Mouse (Mus musculus) neural tube, embryonic 15.5 days (tissue): Measurements from ENCODE around the gene Slc25a22. TPM values are rescaled to one million over a fixed set of nuclear protein-coding genes. Genes with fewer than 3 reads are reported as not detected.
A peak's percentile ranks its signal among the peaks of the same experiment; 100 is the strongest.

Experiments used
- ATAC-seq: fragments of 200-750 bp; cut with Nextera tagmentation; 2 replicates; pipeline ENCODE4 v1.8.0; 2017; ENCODE audit warnings: mild to moderate bottlenecking, moderate TSS enrichment, moderate library complexity; ENCODE audit not compliant: low FRiP score
- H3K27ac ChIP-seq: fragments of 300-500 bp; sonication (generic); replicated peaks from 2 replicates; pipeline ENCODE4 v1.5.1; 2015; ENCODE audit warnings: mild to moderate bottlenecking, inconsistent platforms
- H3K27me3 ChIP-seq: fragments of 300-500 bp; sonication (generic); replicated peaks from 2 replicates; pipeline ENCODE4 v1.6.1; 2015; ENCODE audit warnings: inconsistent platforms
- H3K36me3 ChIP-seq: fragments of 300-500 bp; sonication (generic); 2 replicates; pipeline ENCODE4 v1.6.1; 2015; ENCODE audit warnings: inconsistent platforms
- H3K4me1 ChIP-seq: fragments of 300-500 bp; sonication (generic); 2 replicates; pipeline ENCODE4 v1.6.1; 2015; ENCODE audit warnings: inconsistent platforms
- H3K4me2 ChIP-seq: fragments of 300-500 bp; sonication (generic); 2 replicates; pipeline ENCODE4 v1.6.1; 2015; ENCODE audit warnings: inconsistent platforms, mild to moderate bottlenecking, moderate library complexity
- H3K4me3 ChIP-seq: fragments of 300-500 bp; sonication (generic); replicated peaks from 2 replicates; pipeline ENCODE4 v1.5.1; 2015; ENCODE audit warnings: mild to moderate bottlenecking, inconsistent platforms
- H3K9ac ChIP-seq: fragments of 300-500 bp; sonication (generic); replicated peaks from 2 replicates; pipeline ENCODE4 v1.6.1; 2015; ENCODE audit warnings: mild to moderate bottlenecking, inconsistent platforms
- H3K9me3 ChIP-seq: fragments of 300-500 bp; sonication (generic); replicated peaks from 2 replicates; pipeline ENCODE4 v1.6.1; 2016; ENCODE audit warnings: inconsistent platforms
- WGBS: fragments of 180-500 bp; shearing (Covaris S2); methylation state at CpG from one replicate; pipeline ENCODE4 v1.1.7; 2015; ENCODE audit warnings: mixed read lengths; 5-methylcytosine and 5-hydroxymethylcytosine counted together
- polyA plus RNA-seq: library from polyadenylated mRNA; unstranded; fragments of >200 nt; fragmentation: Nextera tagmentation; extraction: Ambion mirVana; gene quantifications from 2 replicates; pipeline ENCODE4 v1.2.1, GENCODE M21; 2015

Slc25a22 gene
- polyA plus RNA-seq, 1 experiment from 2014 or later, result 88.8 TPM

GRCm38 (mm10) chr7:141464603-141465201, 27.0 kb upstream of the Slc25a22 start:
- H3K9me3 ChIP-seq, result no peaks in the 10 kb centered on the region
- no peak overlapping the region for H3K9ac ChIP-seq
- no peak for ATAC-seq
- peak overlapping the region; percentile 16 for H3K4me3 ChIP-seq
- peak overlapping the region; percentile 46 for H3K4me2 ChIP-seq
- no peak overlapping the region for H3K27ac ChIP-seq
- peaks cover 5% of the 10 kb centered on the region for H3K36me3 ChIP-seq
- peaks cover 51% of the 10 kb centered on the region for H3K4me1 ChIP-seq
- H3K27me3 ChIP-seq, result peaks cover 71% of the 10 kb centered on the region
- 5% methylated on average over 38 of the region's 38 CpGs for WGBS

DNA sequence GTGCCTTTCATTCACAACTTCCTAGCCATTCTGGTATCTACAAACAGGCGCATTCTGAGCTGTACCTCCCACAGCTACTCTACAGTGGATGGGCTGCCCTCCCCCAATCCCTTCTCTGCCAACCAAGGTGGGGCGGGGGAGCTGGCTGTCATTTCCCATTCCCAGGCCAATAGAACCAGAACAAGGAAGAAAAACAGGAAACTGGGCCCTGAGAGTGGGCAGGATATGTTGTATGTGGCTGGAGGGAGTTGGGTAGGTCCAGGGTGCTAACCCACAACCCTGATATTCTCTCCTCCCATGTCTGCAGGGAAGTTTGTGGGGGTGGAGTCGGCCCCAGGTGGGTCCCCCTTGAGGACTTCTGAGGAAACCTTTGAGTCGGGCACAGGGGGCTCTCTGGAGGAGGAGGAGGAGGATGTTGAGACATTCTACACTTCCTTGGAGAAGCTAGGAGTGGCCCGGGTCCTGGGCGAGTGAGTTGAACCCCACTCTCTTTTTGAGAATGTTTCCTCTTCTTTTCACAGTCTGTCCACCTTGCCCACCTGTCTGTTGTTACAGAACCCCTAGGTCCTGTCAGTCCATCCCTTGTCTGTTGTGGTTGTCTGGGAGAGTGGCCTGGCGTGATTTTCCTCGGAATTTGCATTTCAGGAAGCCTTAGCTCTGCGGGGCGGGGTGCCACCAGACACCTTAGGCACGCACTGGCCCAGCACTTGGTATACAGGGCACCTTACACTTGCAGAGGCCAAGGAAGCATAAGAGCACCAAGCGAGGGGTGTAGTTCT, 26.3 kb upstream of the Slc25a22 start:
- H3K4me3 ChIP-seq, result peak overlapping the region; percentile 16
- H3K4me1 ChIP-seq, result peaks cover 46% of the 10 kb centered on the region
- no peak overlapping the region for H3K9ac ChIP-seq
- H3K27me3 ChIP-seq, result peaks cover 78% of the 10 kb centered on the region
- H3K27ac ChIP-seq, result no peak overlapping the region
- H3K9me3 ChIP-seq, result no peaks in the 10 kb centered on the region
- 27% methylated on average over 12 of the region's 12 CpGs for WGBS
- H3K36me3 ChIP-seq, result peaks cover 10% of the 10 kb centered on the region
- H3K4me2 ChIP-seq, result peak overlapping the region; percentile 46
- no peak for ATAC-seq

- WGBS, result 17% methylated on average over 5 of the region's 5 CpGs
- peaks cover 14% of the 10 kb centered on the region for H3K36me3 ChIP-seq
- H3K9me3 ChIP-seq, result no peaks in the 10 kb centered on the region
- H3K4me1 ChIP-seq, result peaks cover 32% of the 10 kb centered on the region
- H3K9ac ChIP-seq, result no peak overlapping the region
- peak overlapping the region; percentile 72 for H3K4me2 ChIP-seq
- H3K4me3 ChIP-seq, result peak overlapping the region; percentile 35; the same call in 1 of the 2 replicates
- peaks cover 78% of the 10 kb centered on the region for H3K27me3 ChIP-seq
- no peak for ATAC-seq
- no peak overlapping the region for H3K27ac ChIP-seq
These were observed 24.7 kb upstream of the Slc25a22 start for GRCm38 (mm10) chr7:141462333-141462821.

DNA sequence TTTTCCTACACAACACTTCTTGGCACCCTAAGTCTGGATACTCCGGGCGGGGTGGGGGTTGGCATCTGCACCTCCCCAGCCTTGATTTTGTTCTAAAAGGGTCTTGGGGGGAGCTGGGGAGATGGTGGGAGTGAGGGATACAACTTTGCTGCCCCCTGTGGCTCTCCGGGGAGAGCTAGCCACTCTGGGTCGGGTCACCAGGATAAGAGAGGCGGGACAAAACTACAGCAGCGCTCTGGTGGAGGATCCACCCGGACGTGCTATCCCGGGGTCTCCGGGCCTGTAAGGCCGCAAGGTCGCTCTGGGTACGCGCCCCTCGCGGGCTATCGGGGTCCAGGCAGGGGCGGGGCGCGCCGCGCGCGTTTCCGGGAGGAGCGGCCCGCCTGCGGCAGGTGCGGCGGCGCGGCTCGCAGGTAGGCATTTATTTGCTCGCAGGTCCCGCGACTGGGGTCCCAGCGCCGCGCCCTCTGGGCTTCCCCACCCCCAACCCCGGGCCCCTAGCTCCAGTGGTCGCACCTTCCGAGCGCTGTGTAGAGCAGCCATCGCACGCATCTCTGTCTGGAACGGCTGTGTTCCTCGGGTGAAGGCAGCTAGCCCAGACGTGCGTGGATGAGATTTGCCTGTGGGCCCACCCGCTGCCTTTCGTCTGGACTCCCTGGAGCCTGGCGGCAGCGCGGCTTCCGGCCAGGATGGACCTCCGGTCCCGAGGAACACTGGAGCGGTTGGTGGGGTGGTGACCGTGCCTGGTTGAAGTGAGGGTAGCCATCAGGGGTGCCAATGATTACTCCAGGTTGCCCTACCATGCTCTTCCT, 24.0 kb upstream of the Slc25a22 start:
- 2% methylated on average over 57 of the region's 59 CpGs for WGBS
- peaks cover 29% of the 10 kb centered on the region for H3K4me1 ChIP-seq

DNA sequence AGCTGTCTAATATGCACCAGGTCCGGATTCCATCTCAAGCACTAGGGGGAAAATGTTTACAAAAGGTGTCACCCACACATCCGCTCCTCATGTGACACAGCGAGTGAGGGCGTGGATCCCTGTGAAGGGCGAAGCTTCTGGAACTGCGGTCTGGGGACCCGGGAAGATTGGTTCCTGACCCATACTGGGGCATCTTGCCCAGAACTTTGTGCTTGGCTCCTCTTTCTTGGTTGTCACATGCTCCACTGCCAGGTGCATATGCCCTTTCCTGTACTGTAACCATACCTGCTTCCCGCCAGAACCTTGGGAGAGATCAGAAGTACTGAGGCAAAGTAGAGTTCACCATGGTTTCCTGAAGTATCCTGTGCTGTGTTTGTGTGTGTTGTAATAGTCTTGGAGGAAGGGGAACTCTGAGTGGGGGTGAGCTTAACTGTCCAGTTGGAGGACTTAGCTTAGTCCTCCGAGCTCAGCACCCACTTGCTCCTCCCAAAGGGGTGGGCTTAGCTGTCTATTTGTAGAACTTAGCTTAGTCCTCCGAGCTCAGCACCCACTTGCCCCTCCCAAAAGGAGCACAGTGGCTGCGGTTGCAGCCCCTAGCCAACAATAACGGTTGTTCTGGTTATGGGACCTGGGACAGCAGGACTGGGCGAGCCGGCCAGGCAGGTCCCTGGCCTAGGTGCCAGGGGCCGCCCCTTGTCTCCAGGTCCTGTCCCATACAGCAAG, 22.9 kb upstream of the Slc25a22 start, which contains the start of gene Cracr2b:
Gene Cracr2b, plus strand, starts transcription at position 704 of the 723 bp plus-strand sequence.
- H3K4me3 ChIP-seq, result peak within 1 kb of the TSS; percentile 35
- H3K4me2 ChIP-seq, result peak within 1 kb of the TSS; percentile 72
- H3K9me3 ChIP-seq, result no peaks in the 10 kb centered on the region
- H3K4me1 ChIP-seq, result peaks cover 39% of the 10 kb centered on the region
- H3K27ac ChIP-seq, result no peak within 1 kb of the TSS
- peak within 1 kb of the TSS; percentile 41 for H3K9ac ChIP-seq
- H3K36me3 ChIP-seq, result peaks cover 14% of the 10 kb centered on the region
- WGBS, result 76% methylated on average over 15 of the region's 15 CpGs
- no peak for ATAC-seq
- peaks cover 65% of the 10 kb centered on the region for H3K27me3 ChIP-seq

More for the DNA sequence above, 24.0 kb upstream of the Slc25a22 start:
- no peaks in the 10 kb centered on the region for H3K9me3 ChIP-seq
- H3K4me3 ChIP-seq, result peak overlapping the region; percentile 35
- peak overlapping the region; percentile 41 for H3K9ac ChIP-seq
- H3K27ac ChIP-seq, result no peak overlapping the region
- no peak for ATAC-seq
- H3K27me3 ChIP-seq, result peaks cover 76% of the 10 kb centered on the region
- peaks cover 14% of the 10 kb centered on the region for H3K36me3 ChIP-seq
- peak overlapping the region; percentile 72 for H3K4me2 ChIP-seq

GRCm38 (mm10) chr7:141460001-141460390, 22.3 kb upstream of the Slc25a22 start:
- peaks cover 60% of the 10 kb centered on the region for H3K27me3 ChIP-seq

DNA sequence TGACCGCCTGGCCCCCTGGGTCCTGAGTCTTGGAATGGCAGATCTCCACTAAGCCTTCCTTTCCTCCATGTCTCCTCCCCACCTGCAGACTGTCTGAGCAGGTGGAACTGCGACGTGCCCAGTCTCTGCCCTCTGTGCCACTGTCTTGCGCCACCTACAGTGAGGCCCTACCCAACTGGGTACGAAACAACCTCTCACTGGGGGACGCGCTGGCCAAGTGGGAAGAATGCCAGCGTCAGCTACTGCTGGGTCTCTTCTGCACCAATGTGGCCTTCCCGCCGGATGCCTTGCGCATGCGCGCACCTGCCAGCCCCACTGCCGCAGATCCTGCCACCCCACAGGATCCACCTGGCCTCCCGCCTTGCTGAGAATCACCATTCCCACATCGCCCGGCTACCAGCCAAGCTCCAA, 21.6 kb upstream of the Slc25a22 start:
- no peak overlapping the region for H3K27ac ChIP-seq
- ATAC-seq, result no peak
- no peak overlapping the region for H3K4me2 ChIP-seq
- H3K4me3 ChIP-seq, result no peak overlapping the region
- 89% methylated on average over 17 of the region's 17 CpGs for WGBS
- peaks cover 34% of the 10 kb centered on the region for H3K4me1 ChIP-seq
- peaks cover 14% of the 10 kb centered on the region for H3K36me3 ChIP-seq
- no peaks in the 10 kb centered on the region for H3K9me3 ChIP-seq
- H3K9ac ChIP-seq, result no peak overlapping the region
- H3K27me3 ChIP-seq, result peaks cover 53% of the 10 kb centered on the region

More at GRCm38 (mm10) chr7:141460001-141460390, 22.3 kb upstream of the Slc25a22 start:
- no peak overlapping the region for H3K9ac ChIP-seq
- WGBS, result 85% methylated on average over 5 of the region's 5 CpGs
- H3K27ac ChIP-seq, result no peak overlapping the region
- no peak for ATAC-seq
- H3K9me3 ChIP-seq, result no peaks in the 10 kb centered on the region
- H3K4me1 ChIP-seq, result peaks cover 35% of the 10 kb centered on the region
- H3K36me3 ChIP-seq, result peaks cover 14% of the 10 kb centered on the region
- no peak overlapping the region for H3K4me3 ChIP-seq
- H3K4me2 ChIP-seq, result no peak overlapping the region

- 93% methylated on average over 11 of the region's 11 CpGs for WGBS
- Histone ChIP-seq H3K9me3 (no peaks in the 10 kb centered on the region), H3K4me3 (no peak overlapping the region), H3K4me2 (no peak overlapping the region), H3K36me3 (peaks cover 14% of the 10 kb centered on the region), H3K9ac (no peak overlapping the region), H3K27me3 (peaks cover 47% of the 10 kb centered on the region), H3K27ac (no peak overlapping the region), H3K4me1 (peaks cover 34% of the 10 kb centered on the region)
- no peak for ATAC-seq
These were observed 21.0 kb upstream of the Slc25a22 start for GRCm38 (mm10) chr7:141458661-141459060.

DNA sequence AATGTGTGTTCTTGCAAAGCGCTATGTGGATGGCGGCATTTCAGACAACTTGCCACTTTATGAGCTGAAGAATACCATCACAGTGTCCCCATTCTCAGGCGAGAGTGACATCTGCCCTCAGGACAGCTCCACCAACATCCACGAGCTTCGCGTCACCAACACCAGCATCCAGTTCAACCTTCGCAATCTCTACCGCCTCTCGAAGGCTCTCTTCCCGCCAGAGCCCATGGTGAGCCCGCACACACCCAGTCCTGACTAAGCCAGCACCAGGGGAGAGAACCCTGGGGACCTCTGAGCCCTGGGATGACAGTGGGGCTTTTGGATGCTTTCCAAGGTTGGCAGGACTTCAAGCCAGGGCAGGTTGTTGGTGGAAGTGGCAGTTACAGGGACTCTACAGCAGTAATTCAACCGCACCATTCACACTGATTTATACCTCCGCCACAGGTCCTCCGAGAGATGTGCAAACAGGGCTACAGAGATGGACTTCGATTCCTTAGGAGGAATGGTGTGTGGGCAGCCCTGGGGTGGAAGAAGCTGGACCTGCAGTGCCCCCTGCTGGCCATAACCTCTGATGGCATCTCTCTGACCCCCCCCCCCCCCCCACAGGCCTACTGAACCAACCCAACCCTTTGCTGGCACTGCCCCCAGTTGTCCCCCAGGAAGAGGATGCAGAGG, 20.4 kb upstream of the Slc25a22 start:
- peaks cover 15% of the 10 kb centered on the region for H3K36me3 ChIP-seq
- no peak for ATAC-seq
- H3K4me2 ChIP-seq, result no peak overlapping the region
- no peaks in the 10 kb centered on the region for H3K9me3 ChIP-seq
- no peak overlapping the region for H3K27ac ChIP-seq
- peaks cover 41% of the 10 kb centered on the region for H3K27me3 ChIP-seq
- WGBS, result 77% methylated on average over 15 of the region's 15 CpGs
- H3K9ac ChIP-seq, result no peak overlapping the region
- H3K4me3 ChIP-seq, result no peak overlapping the region
- H3K4me1 ChIP-seq, result peaks cover 34% of the 10 kb centered on the region

- Histone ChIP-seq H3K4me1 (peaks cover 33% of the 10 kb centered on the region), H3K9me3 (no peaks in the 10 kb centered on the region), H3K9ac (no peak overlapping the region), H3K27me3 (peaks cover 32% of the 10 kb centered on the region), H3K4me2 (no peak overlapping the region), H3K4me3 (no peak overlapping the region), H3K36me3 (peaks cover 19% of the 10 kb centered on the region), H3K27ac (no peak overlapping the region)
- no peak for ATAC-seq
- whole genome bisulfite sequencing, result 94% methylated on average over 14 of the region's 14 CpGs
These were observed 19.5 kb upstream of the Slc25a22 start for GRCm38 (mm10) chr7:141457236-141457635.
